Mouse (Mus musculus) midbrain, embryonic 16.5 days (tissue): ENCODE results near the gene Fam78b. TPM values are rescaled to one million over a fixed set of nuclear protein-coding genes. Genes with fewer than 3 reads are reported as not detected.

Experiments
- ATAC-seq: fragments of 200-750 bp; cut with Nextera tagmentation; 2 replicates; pipeline ENCODE4 v1.8.0; 2017; ENCODE audit warnings: moderate TSS enrichment
- H3K27ac ChIP-seq: fragments of 300-500 bp; sonication (generic); 2 replicates; pipeline ENCODE4 v1.5.1; 2014; ENCODE audit warnings: mild to moderate bottlenecking, low read length, mixed read lengths
- H3K27me3 ChIP-seq: fragments of 300-500 bp; sonication (generic); 2 replicates; pipeline ENCODE4 v1.6.1; 2014; ENCODE audit warnings: low read depth, low read length, mixed read lengths; ENCODE audit not compliant: control insufficient read depth, insufficient read depth
- H3K36me3 ChIP-seq: fragments of 300-500 bp; sonication (generic); 2 replicates; pipeline ENCODE4 v1.6.1; 2014; ENCODE audit warnings: mild to moderate bottlenecking, low read length, moderate library complexity, mixed read lengths; ENCODE audit not compliant: control insufficient read depth, insufficient read depth
- H3K4me1 ChIP-seq: fragments of 300-500 bp; sonication (generic); 2 replicates; pipeline ENCODE4 v1.6.1; 2014; ENCODE audit warnings: mild to moderate bottlenecking, low read length, mixed read lengths; ENCODE audit not compliant: control insufficient read depth, insufficient read depth
- H3K4me2 ChIP-seq: fragments of 300-500 bp; sonication (generic); 2 replicates; pipeline ENCODE4 v1.6.1; 2014; ENCODE audit warnings: mild to moderate bottlenecking, low read length, mixed read lengths
- H3K4me3 ChIP-seq: fragments of 300-500 bp; sonication (generic); 2 replicates; pipeline ENCODE4 v1.5.1; 2014; ENCODE audit warnings: low read depth, mild to moderate bottlenecking, low read length, moderate library complexity, mixed read lengths
- H3K9ac ChIP-seq: fragments of 300-500 bp; sonication (generic); 2 replicates; pipeline ENCODE4 v1.6.1; 2014; ENCODE audit warnings: low read depth, low read length, mixed read lengths
- H3K9me3 ChIP-seq: fragments of 300-500 bp; sonication (generic); replicated peaks from 2 replicates; pipeline ENCODE4 v1.6.1; 2014; ENCODE audit warnings: mild to moderate bottlenecking, low read length, mixed read lengths; ENCODE audit not compliant: control insufficient read depth, poor library complexity, severe bottlenecking
- WGBS: fragments of 180-500 bp; shearing (Covaris S2); extraction: QIAGEN DNeasy Blood & Tissue Kit; methylation state at CpG from one replicate; pipeline ENCODE4 v1.1.7; 2014; 5-methylcytosine and 5-hydroxymethylcytosine counted together
- polyA plus RNA-seq: library from polyadenylated mRNA; unstranded; fragments of >200 nt; fragmentation: Nextera tagmentation; extraction: Ambion mirVana; gene quantifications from 2 replicates; pipeline ENCODE4 v1.2.1, GENCODE M21; 2015

Fam78b gene
- polyA plus RNA-seq, 1 experiment from 2014 or later = 7.2 TPM

DNA sequence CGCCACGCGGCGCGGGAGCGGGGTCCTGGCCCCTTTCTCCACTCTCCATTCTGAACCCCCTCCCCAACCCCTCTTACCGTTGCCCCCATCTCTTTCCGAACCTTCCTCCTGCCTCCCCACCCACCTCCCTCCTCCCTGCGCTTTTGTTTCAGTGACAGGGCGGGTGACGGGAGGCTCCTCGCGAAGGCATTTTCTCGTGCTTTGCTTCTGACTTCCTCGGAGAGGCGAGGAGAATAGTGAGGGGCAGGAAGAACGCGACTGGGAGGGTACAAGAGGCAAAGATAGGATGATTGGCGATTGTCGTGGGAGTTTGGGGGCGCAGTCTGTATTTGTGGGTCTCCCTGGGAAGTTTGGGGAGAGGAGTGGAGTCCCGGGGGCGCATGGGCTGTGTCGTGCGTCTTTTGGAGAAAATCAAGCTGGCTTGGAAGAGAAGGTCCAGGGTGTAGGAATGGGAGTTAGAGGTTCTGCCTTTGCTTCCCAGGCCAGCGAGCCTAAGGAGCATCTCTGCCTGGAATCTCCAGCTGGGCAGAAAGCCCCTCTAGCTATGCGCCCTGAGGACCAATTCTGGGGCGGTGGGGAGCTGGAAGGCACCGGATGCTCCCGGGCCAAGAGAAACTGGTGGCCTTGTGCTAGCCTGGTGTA lies 748 bp downstream of the Fam78b start:
- Histone ChIP-seq H3K36me3 (no peaks in the 10 kb centered on the region), H3K9me3 (no peaks in the 10 kb centered on the region), H3K27ac (peak overlapping the region; percentile 98), H3K9ac (peak overlapping the region; percentile 97), H3K4me1 (peaks cover 23% of the 10 kb centered on the region), H3K27me3 (no peaks in the 10 kb centered on the region), H3K4me2 (peak overlapping the region; percentile 83), H3K4me3 (peak overlapping the region; percentile 81)
- peak; percentile 3 for ATAC-seq
- WGBS = under 1% methylated on average over 30 of the region's 30 CpGs

DNA sequence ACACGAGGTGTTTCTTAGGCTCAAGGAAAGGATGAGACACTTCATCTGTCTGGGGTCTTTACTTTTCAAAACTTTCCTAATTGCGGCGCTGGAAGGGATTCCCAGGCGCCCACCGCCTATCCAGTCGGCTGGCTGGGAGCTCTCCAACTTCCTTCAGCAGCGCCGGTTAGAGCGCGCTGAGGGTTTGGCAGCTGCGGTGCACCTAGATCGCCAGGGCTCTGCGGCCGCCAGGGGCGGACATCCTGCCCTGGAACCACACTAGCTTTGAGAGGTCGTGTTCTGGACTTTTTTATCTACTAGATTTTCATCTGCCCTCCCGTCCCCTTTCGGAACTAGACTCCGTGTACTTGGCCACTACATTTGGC lies 1.3 kb downstream of the Fam78b start:
- no peak for ATAC-seq
- Histone ChIP-seq H3K36me3 (no peaks in the 10 kb centered on the region), H3K4me3 (peak overlapping the region; percentile 81), H3K27me3 (no peaks in the 10 kb centered on the region), H3K4me1 (peaks cover 23% of the 10 kb centered on the region), H3K27ac (peak overlapping the region; percentile 98), H3K9ac (peak overlapping the region; percentile 97), H3K4me2 (peak overlapping the region; percentile 83), H3K9me3 (no peaks in the 10 kb centered on the region)
- 2% methylated on average over 19 of the region's 19 CpGs for WGBS

DNA sequence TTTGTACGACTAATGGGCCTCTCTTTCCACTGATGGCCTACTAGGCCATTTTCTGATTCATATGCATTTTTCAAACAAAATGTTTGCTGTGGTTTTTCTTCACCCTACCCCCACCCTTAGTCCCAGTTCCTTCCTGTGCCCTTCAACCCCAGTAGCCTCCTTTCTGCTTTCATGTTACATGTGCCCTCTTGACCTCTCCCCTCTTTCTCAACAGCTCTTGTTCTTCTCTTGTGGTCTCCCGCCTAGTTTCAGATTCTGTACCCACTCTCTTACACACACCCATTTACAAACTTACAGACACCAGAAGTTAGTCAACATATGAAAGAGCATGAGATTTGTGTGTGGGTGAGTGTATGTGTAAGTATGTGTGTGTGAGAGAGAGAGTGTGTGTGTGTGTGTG lies 3.4 kb downstream of the Fam78b start:
- H3K9ac ChIP-seq = no peak overlapping the region
- peaks cover 23% of the 10 kb centered on the region for H3K4me1 ChIP-seq
- H3K4me3 ChIP-seq = no peak overlapping the region
- WGBS = 66% methylated on average over 2 of the region's 2 CpGs
- no peaks in the 10 kb centered on the region for H3K36me3 ChIP-seq
- no peak overlapping the region for H3K27ac ChIP-seq
- H3K4me2 ChIP-seq = no peak overlapping the region; the same call in 1 of the 2 replicates
- ATAC-seq = no peak
- no peaks in the 10 kb centered on the region for H3K9me3 ChIP-seq
- no peaks in the 10 kb centered on the region for H3K27me3 ChIP-seq

DNA sequence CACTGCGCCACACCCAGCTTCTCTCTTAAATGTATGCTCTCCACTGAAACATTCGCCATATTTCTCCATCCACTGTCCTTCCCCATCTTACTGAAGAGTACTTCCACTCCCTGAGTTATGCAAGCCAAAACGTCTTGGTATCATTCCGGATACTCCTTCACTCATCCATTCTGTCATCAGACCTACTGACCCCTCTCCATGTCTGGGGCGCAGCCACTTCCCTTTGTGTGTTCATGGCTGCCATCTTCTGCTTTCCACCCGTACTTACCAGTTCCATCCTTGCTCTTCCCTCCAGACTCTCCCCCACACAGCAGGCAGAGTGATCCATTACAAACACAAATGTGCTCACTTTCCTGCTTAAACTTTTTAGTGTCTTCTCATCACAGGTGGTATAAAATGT lies 6.1 kb downstream of the Fam78b start:
- ATAC-seq = no peak
- no peak overlapping the region for H3K4me3 ChIP-seq
- H3K27ac ChIP-seq = no peak overlapping the region
- no peaks in the 10 kb centered on the region for H3K9me3 ChIP-seq
- WGBS = 88% methylated on average over 6 of the region's 6 CpGs
- H3K4me2 ChIP-seq = no peak overlapping the region
- no peaks in the 10 kb centered on the region for H3K36me3 ChIP-seq
- H3K9ac ChIP-seq = no peak overlapping the region
- no peaks in the 10 kb centered on the region for H3K27me3 ChIP-seq
- peaks cover 23% of the 10 kb centered on the region for H3K4me1 ChIP-seq

DNA sequence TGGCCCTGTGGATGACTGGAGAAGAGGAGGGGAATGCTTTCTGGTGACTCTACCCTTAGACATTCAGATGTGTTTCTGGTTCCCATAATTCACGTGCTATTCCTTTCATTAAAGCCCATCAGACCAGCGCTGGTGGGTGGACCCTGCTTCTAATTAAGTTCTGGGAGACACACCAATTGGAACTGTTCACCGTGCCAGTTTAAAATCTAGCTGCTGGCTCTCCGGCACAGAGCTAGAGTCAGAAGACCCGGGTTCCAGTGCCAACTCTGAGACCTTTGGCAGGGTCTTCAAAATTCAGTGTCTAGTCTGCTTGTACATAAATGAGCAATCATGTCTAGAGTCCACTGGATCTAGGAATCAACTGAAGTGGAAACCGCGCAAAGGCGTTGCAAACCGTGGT lies 9.0 kb downstream of the Fam78b start:
- H3K4me3 ChIP-seq = no peak overlapping the region
- WGBS = 90% methylated on average over 9 of the region's 9 CpGs
- H3K9ac ChIP-seq = no peak overlapping the region
- ATAC-seq = no peak
- peaks cover 12% of the 10 kb centered on the region for H3K4me1 ChIP-seq
- no peak overlapping the region for H3K4me2 ChIP-seq
- H3K9me3 ChIP-seq = no peaks in the 10 kb centered on the region
- no peaks in the 10 kb centered on the region for H3K27me3 ChIP-seq
- no peak overlapping the region for H3K27ac ChIP-seq
- H3K36me3 ChIP-seq = no peaks in the 10 kb centered on the region

DNA sequence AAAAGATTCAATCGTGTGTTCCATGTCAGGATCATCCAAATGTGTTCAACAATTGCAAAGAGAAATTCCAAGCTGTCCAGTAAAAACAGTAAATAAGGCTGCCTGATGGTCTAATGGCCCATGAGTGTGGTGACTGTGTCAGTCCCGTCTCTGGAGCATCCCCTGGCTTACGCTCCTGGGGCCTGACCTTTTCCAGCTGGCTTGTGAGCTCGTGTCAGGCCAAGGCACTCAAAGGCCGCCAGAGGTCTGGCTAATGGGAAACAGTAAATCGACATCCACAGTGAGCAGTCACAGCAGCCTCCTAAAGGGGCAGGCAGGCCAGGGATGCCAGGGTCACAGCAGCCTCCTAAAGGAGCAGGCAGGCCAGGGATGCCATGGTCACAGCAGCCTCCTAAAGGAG lies 10.1 kb downstream of the Fam78b start:
- Histone ChIP-seq H3K4me2 (no peak overlapping the region), H3K4me3 (no peak overlapping the region), H3K4me1 (peaks cover 9% of the 10 kb centered on the region), H3K36me3 (no peaks in the 10 kb centered on the region), H3K27me3 (no peaks in the 10 kb centered on the region), H3K9ac (no peak overlapping the region), H3K9me3 (no peaks in the 10 kb centered on the region), H3K27ac (no peak overlapping the region)
- no peak for ATAC-seq
- 33% methylated on average over 6 of the region's 6 CpGs for WGBS

DNA sequence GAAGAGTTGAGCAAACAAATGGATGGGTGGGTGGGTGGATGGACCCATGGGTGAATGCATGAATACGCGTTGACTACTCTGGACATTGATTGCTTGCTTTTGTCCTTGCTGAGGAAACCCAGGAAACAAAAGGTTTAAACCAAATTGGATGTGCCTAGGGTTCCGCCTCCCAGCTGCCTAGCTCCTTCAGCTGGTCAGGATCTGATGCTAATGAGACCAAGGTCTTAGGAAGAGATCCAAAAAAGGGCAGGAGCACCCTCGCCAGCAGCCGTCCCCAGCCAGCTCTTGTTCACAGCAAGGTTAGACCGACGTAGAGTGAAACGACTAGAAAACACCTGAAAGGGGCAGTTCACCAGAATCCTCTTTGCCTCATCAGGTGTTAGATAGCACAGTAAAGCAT lies 11.4 kb downstream of the Fam78b start:
- Histone ChIP-seq H3K9me3 (no peaks in the 10 kb centered on the region), H3K27me3 (no peaks in the 10 kb centered on the region), H3K4me1 (peaks cover 9% of the 10 kb centered on the region), H3K4me3 (no peak overlapping the region), H3K27ac (no peak overlapping the region), H3K9ac (no peak overlapping the region), H3K4me2 (no peak overlapping the region), H3K36me3 (no peaks in the 10 kb centered on the region)
- 58% methylated on average over 8 of the region's 8 CpGs for WGBS
- no peak for ATAC-seq

DNA sequence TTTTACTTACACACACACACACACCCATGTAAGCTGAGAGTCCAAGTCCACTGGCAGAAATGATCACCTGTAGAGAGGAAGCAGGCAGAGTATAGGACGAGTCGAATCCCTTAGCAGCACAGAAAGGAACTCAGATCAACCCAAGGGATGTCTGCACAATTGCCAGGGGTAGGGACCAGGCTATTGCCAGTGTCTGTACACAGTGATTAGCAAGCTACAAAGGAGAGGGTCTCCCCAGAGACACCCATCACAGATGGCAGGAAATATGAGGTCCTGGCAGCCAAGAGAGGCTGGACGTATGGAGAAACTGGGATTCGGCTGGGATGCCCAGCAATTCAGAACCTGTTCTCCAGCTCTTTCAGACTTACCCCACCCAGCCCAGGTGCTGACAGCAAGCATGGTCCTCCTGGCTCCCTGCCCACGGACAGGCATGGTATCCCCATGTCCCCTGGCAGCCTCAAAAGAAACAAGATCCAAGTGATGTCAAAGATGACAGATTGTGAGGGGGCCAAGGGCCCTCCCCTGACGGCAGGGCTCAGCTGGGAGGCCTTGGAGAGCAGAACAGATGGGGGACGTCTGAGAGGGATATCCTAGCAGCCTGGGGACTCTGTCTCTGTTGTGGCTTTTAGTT lies 12.1 kb downstream of the Fam78b start:
- Histone ChIP-seq H3K27ac (no peak overlapping the region), H3K27me3 (no peaks in the 10 kb centered on the region), H3K4me2 (no peak overlapping the region), H3K9me3 (no peaks in the 10 kb centered on the region), H3K4me1 (peaks cover 9% of the 10 kb centered on the region), H3K4me3 (no peak overlapping the region), H3K36me3 (no peaks in the 10 kb centered on the region), H3K9ac (no peak overlapping the region)
- ATAC-seq = peak; percentile 65
- WGBS = 28% methylated on average over 7 of the region's 7 CpGs

DNA sequence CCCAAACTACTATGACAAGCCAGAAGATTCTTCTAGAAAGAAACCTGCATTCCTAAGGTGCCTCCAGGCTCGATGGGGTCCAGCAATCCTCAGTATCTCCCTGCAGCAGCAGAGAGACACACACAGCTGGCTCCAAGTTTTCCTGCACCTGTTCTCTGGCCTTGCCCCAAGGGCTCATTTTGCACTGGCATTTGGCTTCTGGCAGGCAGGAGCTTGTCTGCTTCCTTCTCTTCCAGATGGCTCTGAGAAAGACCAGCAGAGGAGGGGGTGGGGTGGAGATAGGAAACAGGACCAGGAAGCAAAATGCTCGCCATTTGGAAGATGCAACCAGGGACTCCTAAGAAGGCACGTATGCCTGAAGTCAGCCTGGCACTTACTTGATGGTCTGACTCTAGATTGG lies 15.1 kb downstream of the Fam78b start:
- Histone ChIP-seq H3K4me3 (no peak overlapping the region), H3K9ac (no peak overlapping the region), H3K27me3 (no peaks in the 10 kb centered on the region), H3K27ac (no peak overlapping the region), H3K4me1 (peaks cover 9% of the 10 kb centered on the region), H3K36me3 (no peaks in the 10 kb centered on the region), H3K4me2 (no peak overlapping the region), H3K9me3 (no peaks in the 10 kb centered on the region)
- WGBS = 68% methylated on average over 3 of the region's 3 CpGs
- no peak for ATAC-seq
